Mouse (Mus musculus): ENCODE measurements at regions not wholly inside any gene's neighbourhood (a gene's known extent, or its start where the extent isn't known, plus 50 kb on each side); places are given as distances from the start of the nearest gene placed in this dataset.

DNA sequence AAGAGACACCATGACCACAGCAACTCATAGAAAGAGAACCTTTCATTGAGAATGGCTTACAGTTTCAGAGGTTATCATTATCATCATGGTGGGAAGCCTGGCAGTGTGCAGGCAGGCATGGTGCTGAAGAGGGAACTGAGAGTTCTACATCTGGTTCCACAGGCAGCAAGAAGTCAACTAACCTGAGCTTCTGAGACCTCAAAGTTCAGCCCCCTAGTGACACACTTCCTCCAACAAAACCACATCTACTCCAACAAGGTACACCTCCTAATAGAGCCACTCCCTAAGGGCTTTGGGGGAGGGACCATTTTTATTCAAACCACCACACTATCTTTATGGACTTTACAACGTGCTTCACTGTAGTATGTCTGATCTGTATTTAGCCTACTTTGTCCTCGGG lies 67.8 kb upstream of the Thy1 start:
- no peak for TF ChIP-seq POLR2AphosphoS2 (IDR thresholded peaks at IDR 0.05; ENCODE audit: insufficient read length, low read depth)
- TF ChIP-seq POLR2A (IDR thresholded peaks at IDR 0.05; ENCODE audit: insufficient read length, low read depth), result no peak
- TF ChIP-seq MAX (IDR thresholded peaks at IDR 0.05; ENCODE audit: low read depth), result no peak
- TF ChIP-seq E2F4 (IDR thresholded peaks at IDR 0.05; ENCODE audit: insufficient read depth), result no peak
- no peak for TF ChIP-seq USF1 (IDR thresholded peaks at IDR 0.05; ENCODE audit: low read depth)
- no peak for TF ChIP-seq REST (IDR thresholded peaks at IDR 0.05; ENCODE audit: insufficient read depth, insufficient read length)
